Mouse (Mus musculus) T-cell, adult 2 months (primary cell): ENCODE measurements around the gene Chrne.
A peak's percentile ranks its signal among the peaks of the same experiment; 100 is the strongest.
"Not testable (repeated sequence)": the region's sequence is repeated elsewhere in the genome, so short reads cannot be mapped to it uniquely, and the experiment has no call there.

Experiments
- DNase-seq: peaks from one replicate; pipeline ENCODE4 v3.0.0; 2022; ENCODE audit warnings: low spot score

Gene Chrne

GRCm38 (mm10) chr11:70583775-70584174 is 35.2 kb downstream of the Chrne start:
- no peak for DNase-seq

- no peak for DNase-seq
Measured at GRCm38 (mm10) chr11:70583022-70583714, 35.8 kb downstream of the Chrne start.

DNA sequence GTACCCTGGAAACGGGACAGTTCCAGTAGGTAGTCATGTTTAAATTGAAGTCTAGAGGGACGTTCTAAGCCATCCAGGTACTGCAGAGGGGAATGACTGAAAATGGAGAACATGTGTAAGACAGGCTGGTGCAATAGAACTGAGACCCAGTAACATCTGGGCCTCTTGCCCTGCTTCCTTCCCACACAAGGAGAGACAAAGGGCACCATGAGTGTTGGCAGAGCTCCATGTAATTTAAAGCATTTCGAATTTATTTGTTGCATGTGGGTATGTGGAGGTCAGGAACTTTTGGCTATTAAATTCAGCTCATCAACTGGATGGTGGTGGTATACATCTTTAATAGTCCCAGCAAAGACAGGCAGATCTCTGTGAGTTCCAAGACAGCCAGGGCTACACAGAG is 36.8 kb downstream of the Chrne start:
- no peak for DNase-seq

- DNase-seq, result peak; percentile 63
Measured at GRCm38 (mm10) chr11:70580921-70581320, 38.1 kb downstream of the Chrne start.

DNA sequence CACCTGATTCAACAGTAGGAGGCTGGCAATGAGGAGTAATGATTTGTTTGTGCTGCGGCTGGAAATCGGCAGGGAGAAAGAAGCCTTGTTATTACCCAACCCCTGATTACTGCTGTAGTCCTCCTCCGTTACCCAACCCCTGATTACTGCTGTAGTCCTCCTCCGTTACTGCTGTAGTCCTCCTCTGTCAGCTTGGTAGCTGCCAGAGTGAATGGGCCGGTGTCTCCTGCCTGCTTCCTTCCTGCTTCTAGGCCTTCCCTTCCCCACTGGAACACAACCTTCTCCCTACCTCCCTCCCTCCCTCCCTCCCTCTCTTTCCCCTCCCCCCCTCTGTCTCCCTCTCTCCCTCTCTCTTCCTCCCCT is 38.7 kb downstream of the Chrne start:
- DNase-seq, result no peak

GRCm38 (mm10) chr11:70579710-70580357 is 39.2 kb downstream of the Chrne start:
- peak; percentile 55 for DNase-seq

GRCm38 (mm10) chr11:70578962-70579361 is 40.1 kb downstream of the Chrne start:
- no peak for DNase-seq

GRCm38 (mm10) chr11:70577201-70577600 is 41.8 kb downstream of the Chrne start:
- no peak for DNase-seq

- DNase-seq, result no peak
Measured at GRCm38 (mm10) chr11:70573872-70574271, 45.1 kb downstream of the Chrne start.

GRCm38 (mm10) chr11:70572348-70572902 is 46.6 kb downstream of the Chrne start:
- no peak for DNase-seq

GRCm38 (mm10) chr11:70571641-70572040 is 47.4 kb downstream of the Chrne start:
- DNase-seq, result no peak

GRCm38 (mm10) chr11:70570614-70571013 is 48.4 kb downstream of the Chrne start:
- not testable (repeated sequence) for DNase-seq

GRCm38 (mm10) chr11:70566586-70566985 is 52.4 kb downstream of the Chrne start:
- no peak for DNase-seq
